Mouse (Mus musculus) ovary, adult 10 weeks (tissue): ENCODE results near the gene Olfr606. TPM values are rescaled to one million over a fixed set of nuclear protein-coding genes. Genes with fewer than 3 reads are reported as not detected.

Experiments
- polyA plus RNA-seq: library from polyadenylated mRNA; stranded (reverse); fragments of 350-450 nt; fragmentation: Illumina TruSeq; extraction: RNeasy Lipid Tissue Mini Kit (QIAGEN cat#74804); gene quantifications from one replicate; pipeline ENCODE4 v1.2.3, GENCODE M21; 2014

Gene Olfr606
- polyA plus RNA-seq: not detected

DNA sequence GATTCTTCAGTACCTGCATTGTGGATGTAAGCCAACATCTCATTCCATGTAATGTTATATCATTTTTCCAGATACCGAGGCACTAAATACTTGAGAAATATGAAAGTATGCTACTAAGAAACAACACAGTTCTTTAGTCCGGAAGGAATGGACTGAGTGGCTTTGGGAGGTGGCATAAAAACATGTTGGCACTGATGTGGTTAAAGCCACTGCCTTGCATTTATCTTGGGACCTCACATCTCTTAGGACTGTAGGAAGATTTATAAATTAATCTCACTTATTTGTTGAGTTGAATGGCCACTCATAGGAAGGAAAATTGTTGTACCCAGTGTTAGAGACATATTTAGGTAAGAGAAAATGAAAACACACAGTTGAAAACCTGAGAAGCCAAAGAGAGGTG, at the start of gene Olfr606:
TSS of gene Olfr606 (plus strand) at position 301 of the 400 bp plus-strand sequence.

DNA sequence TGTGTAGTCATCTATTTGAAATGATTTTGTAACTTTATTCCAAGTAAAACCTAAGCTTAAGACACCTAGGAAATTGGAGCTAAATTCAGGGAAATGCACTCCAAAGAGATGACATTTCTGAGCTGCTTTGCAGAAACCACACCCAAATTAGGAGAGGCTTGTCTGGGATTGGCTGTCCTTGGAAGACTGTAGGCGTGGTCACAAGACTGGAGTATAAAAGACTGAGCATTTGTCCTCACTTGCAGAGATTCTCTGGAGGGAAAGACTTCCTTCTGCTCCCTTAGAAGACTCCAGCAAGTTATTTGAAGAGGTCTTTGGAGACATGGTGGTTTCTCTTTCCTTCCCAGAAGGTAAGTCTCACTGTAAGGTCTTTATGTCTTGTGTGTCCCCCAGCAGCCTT, 34.1 kb upstream of the Olfr606 start, which contains the start of gene Usp17lc:
TSS of gene Usp17lc (plus strand) at position 301 of the 400 bp plus-strand sequence.

DNA sequence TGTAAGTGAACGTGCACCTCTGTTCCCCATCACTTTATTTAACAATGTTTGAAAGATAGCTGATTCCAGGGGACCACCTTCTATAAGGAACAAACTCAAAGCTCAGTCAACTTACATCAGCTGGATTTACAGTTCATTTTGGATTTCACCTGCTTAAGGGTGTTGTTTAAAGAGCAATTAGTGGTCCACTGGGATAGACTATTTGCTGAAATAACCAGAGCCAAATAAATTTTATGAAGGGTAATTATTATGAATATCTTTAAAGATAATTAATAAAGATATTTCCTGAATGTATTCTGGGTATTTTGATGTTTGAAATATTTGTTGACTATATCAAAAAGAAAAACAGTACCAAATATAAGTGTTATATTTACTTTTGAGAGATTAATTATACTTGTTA, 3.5 kb upstream of the Olfr606 start, which contains the start of gene Olfr605:
TSS of gene Olfr605 (minus strand) at position 101 of the 400 bp plus-strand sequence.

GRCm38 (mm10) chr7:103469577-103469976, 20.7 kb downstream of the Olfr606 start, which contains the start of gene Olfr608:
TSS of gene Olfr608 (plus strand) at chr7:103469877.

DNA sequence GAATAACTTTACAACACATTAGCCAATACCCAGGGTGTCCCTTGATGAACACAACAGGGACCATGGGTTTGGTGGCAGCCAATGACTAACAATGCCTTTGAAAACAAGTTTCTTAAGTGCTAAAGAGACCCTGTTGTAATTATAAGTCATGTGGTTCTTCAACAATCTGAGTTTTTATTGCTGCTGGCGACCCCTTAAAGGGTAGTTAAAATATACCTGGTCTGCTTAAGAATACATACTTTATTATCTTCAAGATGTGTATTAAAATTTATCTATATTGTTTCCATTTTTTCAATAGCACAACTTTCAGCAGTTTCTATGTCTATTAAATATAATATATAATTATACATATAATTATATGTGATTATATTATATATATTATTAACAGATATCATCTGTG, 49.1 kb downstream of the Olfr606 start, which contains the start of gene Olfr609:
TSS of gene Olfr609 (minus strand) at position 101 of the 400 bp plus-strand sequence.

Other genes with a start within 250 kb of the Olfr606 start
- not detected for gene Olfr593, start 237.2 kb upstream of the Olfr606 start, polyA plus RNA-seq
- not detected for gene Olfr594, start 232.1 kb upstream of the Olfr606 start, polyA plus RNA-seq
- not detected for gene Usp17ld, start 196.5 kb upstream of the Olfr606 start, polyA plus RNA-seq
- gene Olfr596, start 143.4 kb upstream of the Olfr606 start, polyA plus RNA-seq: not detected
- gene Olfr597, start 132.7 kb upstream of the Olfr606 start, polyA plus RNA-seq: not detected
- not detected for gene Olfr598, start 125.5 kb upstream of the Olfr606 start, polyA plus RNA-seq
- not detected for gene Olfr599, start 113.1 kb upstream of the Olfr606 start, polyA plus RNA-seq
- not detected for gene Olfr600, start 99.4 kb upstream of the Olfr606 start, polyA plus RNA-seq
- not detected for gene Olfr601, start 86.4 kb upstream of the Olfr606 start, polyA plus RNA-seq
- not detected for gene Olfr603, start 62.9 kb upstream of the Olfr606 start, polyA plus RNA-seq
- gene Usp17lc, start 34.0 kb upstream of the Olfr606 start, polyA plus RNA-seq: not detected
- gene Olfr605, start 3.6 kb upstream of the Olfr606 start, polyA plus RNA-seq: not detected
- not detected for gene Olfr607, start 15.1 kb downstream of the Olfr606 start, polyA plus RNA-seq
- gene Olfr608, start 20.8 kb downstream of the Olfr606 start, polyA plus RNA-seq: not detected
- not detected for gene Olfr609, start 49.0 kb downstream of the Olfr606 start, polyA plus RNA-seq
- not detected for gene Olfr610, start 63.1 kb downstream of the Olfr606 start, polyA plus RNA-seq
- gene Olfr611, start 71.8 kb downstream of the Olfr606 start, polyA plus RNA-seq: not detected
- gene Olfr612, start 93.7 kb downstream of the Olfr606 start, polyA plus RNA-seq: not detected
- gene Olfr613, start 99.0 kb downstream of the Olfr606 start, polyA plus RNA-seq: not detected
- gene Olfr615, start 107.0 kb downstream of the Olfr606 start, polyA plus RNA-seq: not detected
- not detected for gene Olfr616, start 120.1 kb downstream of the Olfr606 start, polyA plus RNA-seq
- gene Olfr617, start 124.0 kb downstream of the Olfr606 start, polyA plus RNA-seq: not detected
- gene Olfr618, start 141.1 kb downstream of the Olfr606 start, polyA plus RNA-seq: not detected
- gene Olfr619, start 151.5 kb downstream of the Olfr606 start, polyA plus RNA-seq: not detected
- not detected for gene Olfr620, start 163.5 kb downstream of the Olfr606 start, polyA plus RNA-seq
- gene Olfr622, start 193.7 kb downstream of the Olfr606 start, polyA plus RNA-seq: not detected
- not detected for gene Olfr623, start 214.7 kb downstream of the Olfr606 start, polyA plus RNA-seq
- 0.63 TPM for gene Olfr624, start 222.1 kb downstream of the Olfr606 start, polyA plus RNA-seq
- not detected for gene Olfr625-ps1, start 233.7 kb downstream of the Olfr606 start, polyA plus RNA-seq